In the genomic region with DNA sequence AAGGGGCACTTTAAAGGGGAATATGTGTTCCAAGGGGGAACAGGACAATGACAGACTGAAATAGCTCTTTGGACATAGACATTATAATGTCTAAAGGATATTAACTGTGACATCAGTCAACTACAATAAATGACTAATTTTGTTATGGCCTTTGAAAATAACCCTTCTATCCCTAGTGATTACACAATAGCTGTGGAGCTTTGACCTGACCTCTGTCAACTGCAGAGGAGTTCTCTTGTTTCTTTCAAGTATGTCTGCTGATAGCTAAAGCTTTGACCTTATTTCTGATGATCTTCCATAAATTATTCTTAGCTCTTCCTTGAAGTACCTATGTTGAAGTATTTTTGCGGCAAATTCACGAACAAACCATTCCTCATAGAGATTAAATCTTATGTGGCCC, we compare ENCODE assay signal across 28 mouse cellular contexts.
"Had no signal": no experiment of that assay in that cellular context is flagged by ENCODE, and none has a peak within 500 bp of the region (broad histone marks: within the 10 kb centered on the region; RNA-seq: fewer than 3 reads in every experiment).

No protein-coding gene starts in this region.

- H3K4me1 ChIP-seq: embryonic facial prominence, embryonic 12.5 days; embryonic facial prominence, embryonic 13.5 days; embryonic facial prominence, embryonic 15.5 days; forebrain, embryonic 12.5 days; forebrain, embryonic 13.5 days; forebrain, embryonic 15.5 days had no signal

- DNase-seq: cerebellum, adult 8-10 months; cerebellum, adult 9-10 months; cerebellum, adult 9-11 months; cerebellum, postnatal 10 days; cerebellum, postnatal 14 days; cerebellum, postnatal 25 days; cerebellum, postnatal 36 days; embryo, embryonic 11 days; forebrain, postnatal 0 days; gastrocnemius, adult 2 months; gastrocnemius, postnatal 10 days; gastrocnemius, postnatal 14 days; gastrocnemius, postnatal 25 days; gastrocnemius, postnatal 36 days; heart, adult 11 months; heart, adult 18-20 months; heart, adult 2 months had no signal

- H3K4me3 ChIP-seq: embryonic facial prominence, embryonic 10.5 days; embryonic facial prominence, embryonic 12.5 days; embryonic facial prominence, embryonic 13.5 days; embryonic facial prominence, embryonic 15.5 days; erythroblast, embryonic 14.5 days; forebrain, embryonic 10.5 days; forebrain, embryonic 12.5 days; forebrain, embryonic 13.5 days; forebrain, embryonic 15.5 days; gastrocnemius, adult 2 months; heart, adult 2 months had no signal

- H3K27me3 ChIP-seq: embryonic facial prominence, embryonic 12.5 days; embryonic facial prominence, embryonic 13.5 days; embryonic facial prominence, embryonic 15.5 days; forebrain, embryonic 12.5 days; forebrain, embryonic 13.5 days; forebrain, embryonic 15.5 days had no signal

- H3K27ac ChIP-seq: embryonic facial prominence, embryonic 10.5 days; embryonic facial prominence, embryonic 12.5 days; embryonic facial prominence, embryonic 13.5 days; embryonic facial prominence, embryonic 15.5 days; forebrain, embryonic 10.5 days; forebrain, embryonic 12.5 days; forebrain, embryonic 13.5 days; forebrain, embryonic 15.5 days; gastrocnemius, adult 2 months; heart, adult 2 months had no signal

- H3K36me3 ChIP-seq: embryonic facial prominence, embryonic 10.5 days; embryonic facial prominence, embryonic 12.5 days; embryonic facial prominence, embryonic 13.5 days; embryonic facial prominence, embryonic 15.5 days; forebrain, embryonic 10.5 days; forebrain, embryonic 12.5 days; forebrain, embryonic 15.5 days had no signal

- H3K9ac ChIP-seq: embryonic facial prominence, embryonic 12.5 days; embryonic facial prominence, embryonic 13.5 days; embryonic facial prominence, embryonic 15.5 days; forebrain, embryonic 12.5 days; forebrain, embryonic 13.5 days; forebrain, embryonic 15.5 days; forebrain, postnatal 0 days had no signal

- H3K9me3 ChIP-seq: embryonic facial prominence, embryonic 10.5 days; embryonic facial prominence, embryonic 12.5 days; embryonic facial prominence, embryonic 13.5 days; embryonic facial prominence, embryonic 15.5 days; forebrain, embryonic 10.5 days; forebrain, embryonic 12.5 days; forebrain, embryonic 13.5 days; forebrain, embryonic 15.5 days had no signal

- H3K4me2 ChIP-seq: embryonic facial prominence, embryonic 12.5 days; embryonic facial prominence, embryonic 13.5 days; embryonic facial prominence, embryonic 15.5 days; forebrain, embryonic 12.5 days; forebrain, embryonic 13.5 days; forebrain, embryonic 15.5 days had no signal

- ATAC-seq: forebrain, embryonic 13.5 days; forebrain, embryonic 14.5 days; forebrain, embryonic 15.5 days; forebrain, embryonic 16.5 days; forebrain, postnatal 0 days had no signal
